Mouse (Mus musculus): ENCODE data around the gene Gm26566. TPM values are rescaled to one million over a fixed set of nuclear protein-coding genes. Genes with fewer than 3 reads are reported as not detected.

Gm26566 gene
- under 1 TPM in 1 of 2 experiments, not detected in 1; 0.41 TPM for total RNA-seq (2021)
- long read RNA-seq, experiment 1, result 0 reads
- long read RNA-seq, experiment 2, result 0 reads

GRCm38 (mm10) chr4:88721791-88722721 lies at the start of gene Gm26566, which contains the start of gene Klhl9:
Gene Gm26566, plus strand, starts transcription at chr4:88721805.
Gene Klhl9, minus strand, starts transcription at chr4:88722465.
- peak; percentile 95 for DNase-seq
- intact Hi-C loops (cut with DNase I; ENCODE audit: low total_unique reads), result no loop called here

- intact Hi-C loops (cut with DNase I; ENCODE audit: low total_unique reads), result no loop called here
- no peak for DNase-seq
Observed at GRCm38 (mm10) chr4:88676824-88677223, 44.8 kb upstream of the Gm26566 start, which contains the start of gene Ifna16. Gene Ifna16, minus strand, starts transcription at chr4:88676924.

DNA sequence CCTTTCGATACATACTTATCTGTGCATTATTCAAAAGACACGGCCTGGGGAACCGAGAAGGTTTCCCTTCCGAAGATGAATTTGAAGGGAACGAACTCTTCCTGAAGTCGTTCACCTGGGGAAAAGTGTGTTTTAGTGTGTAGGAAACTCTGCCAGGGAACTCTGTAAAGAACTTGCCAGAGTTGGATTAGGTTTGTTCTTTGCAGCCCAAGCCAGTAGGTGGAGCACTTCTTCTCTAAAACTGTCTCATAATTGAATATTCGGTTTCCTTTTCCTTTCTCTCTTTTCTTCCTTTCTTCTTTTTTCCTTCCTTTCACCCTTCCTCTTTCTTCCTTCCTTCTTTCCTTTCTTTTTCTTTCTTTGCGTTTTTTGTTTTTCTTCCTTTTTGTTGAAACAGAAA lies 41.2 kb upstream of the Gm26566 start:
- no peak for DNase-seq
- intact Hi-C loops (cut with DNase I; ENCODE audit: low total_unique reads), result no loop called here

- intact Hi-C loops (cut with DNase I; ENCODE audit: low total_unique reads), result no loop called here
- no peak for DNase-seq
Observed at GRCm38 (mm10) chr4:88681353-88681752, 40.3 kb upstream of the Gm26566 start.

- DNase-seq, result no peak
- intact Hi-C loops (cut with DNase I; ENCODE audit: low total_unique reads), result no loop called here
Observed at GRCm38 (mm10) chr4:88683812-88684211, 37.8 kb upstream of the Gm26566 start, which contains the start of gene Ifna2. Gene Ifna2, minus strand, starts transcription at chr4:88683912.

DNA sequence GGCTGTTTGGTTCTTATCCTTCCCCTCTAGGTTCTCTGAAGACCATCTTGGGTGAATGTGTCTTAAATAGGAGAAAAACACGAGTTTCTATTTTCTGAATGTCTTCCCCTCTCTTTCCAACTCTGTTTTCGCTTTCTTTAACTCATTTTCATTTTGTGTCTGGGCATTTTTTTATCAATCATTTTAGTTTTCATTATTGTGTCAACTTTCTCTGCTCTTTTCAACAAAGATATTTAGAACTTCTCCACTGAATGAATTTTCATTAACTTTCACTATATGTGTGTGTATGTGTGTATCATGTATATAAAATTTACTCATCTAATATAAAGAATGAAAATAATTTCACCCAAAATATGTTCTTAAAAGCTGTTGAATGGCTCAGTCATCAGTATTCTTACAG lies 30.3 kb upstream of the Gm26566 start, which contains the start of gene Ifnab:
TSS of gene Ifnab (minus strand) at position 101 of the 400 bp plus-strand sequence.
- no peak for DNase-seq
- intact Hi-C loops (cut with DNase I; ENCODE audit: low total_unique reads), result no loop called here

DNA sequence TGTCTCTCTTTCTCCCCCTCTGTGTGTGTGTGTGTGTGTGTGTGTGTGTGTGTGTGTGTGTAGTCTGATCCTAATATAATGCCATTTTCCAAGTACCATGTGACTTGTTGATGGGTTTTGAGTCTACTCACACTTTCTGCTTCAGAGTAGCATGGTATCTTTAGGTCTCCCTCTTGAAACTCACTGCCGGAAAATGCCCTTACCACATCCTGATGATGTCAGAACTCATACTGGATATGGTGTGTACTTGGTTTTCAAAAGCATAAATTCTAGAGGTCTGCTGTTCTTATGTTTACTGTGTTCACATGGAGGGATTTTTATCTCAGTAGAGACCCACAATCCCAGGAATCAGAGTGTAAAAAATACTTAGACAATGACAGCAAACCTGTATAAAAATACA lies 29.1 kb upstream of the Gm26566 start:
- no peak for DNase-seq
- intact Hi-C loops (cut with DNase I; ENCODE audit: low total_unique reads), result no loop called here

DNA sequence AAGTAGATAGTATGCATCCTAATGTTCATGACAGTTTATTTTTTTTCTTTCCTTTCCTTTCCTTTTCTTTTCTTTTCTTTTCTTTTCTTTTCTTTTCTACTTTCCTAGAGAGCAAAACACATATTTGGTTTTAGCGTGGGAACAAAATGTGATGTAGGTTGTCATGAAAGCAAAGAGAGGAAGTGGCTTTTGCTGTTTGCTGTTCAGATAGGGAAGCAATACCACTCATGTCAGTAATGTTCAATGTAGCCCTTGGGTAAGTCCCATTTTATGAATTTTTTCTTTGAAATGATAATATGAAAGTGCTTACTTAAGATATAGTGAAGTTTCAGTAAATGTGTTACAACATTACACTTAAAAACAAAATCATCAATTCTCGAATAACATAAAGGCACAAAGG lies 28.2 kb upstream of the Gm26566 start:
- DNase-seq, result no peak
- intact Hi-C loops (cut with DNase I; ENCODE audit: low total_unique reads), result no loop called here

- intact Hi-C loops (cut with DNase I; ENCODE audit: low total_unique reads), result loop anchor here (5.0 kb wide), 1 partner anchor 46 kb away; no protein-coding TSS in a partner anchor
- peak; percentile 66 for DNase-seq
Observed at GRCm38 (mm10) chr4:88696237-88696884, 25.2 kb upstream of the Gm26566 start.

GRCm38 (mm10) chr4:88697108-88697507 lies 24.5 kb upstream of the Gm26566 start:
- intact Hi-C loops (cut with DNase I; ENCODE audit: low total_unique reads), result loop anchor here (5.0 kb wide), 1 partner anchor 45 kb away; no protein-coding TSS in a partner anchor
- DNase-seq, result no peak

- DNase-seq, result no peak
- intact Hi-C loops (cut with DNase I; ENCODE audit: low total_unique reads), result loop anchor here (5.0 kb wide), 1 partner anchor 45 kb away; no protein-coding TSS in a partner anchor
Observed at GRCm38 (mm10) chr4:88697753-88698152, 23.9 kb upstream of the Gm26566 start.

GRCm38 (mm10) chr4:88698781-88699180 lies 22.8 kb upstream of the Gm26566 start:
- no peak for DNase-seq
- intact Hi-C loops (cut with DNase I; ENCODE audit: low total_unique reads), result loop anchor here (5.0 kb wide), 1 partner anchor 44 kb away; no protein-coding TSS in a partner anchor

GRCm38 (mm10) chr4:88699301-88699700 lies 22.3 kb upstream of the Gm26566 start:
- no peak for DNase-seq
- intact Hi-C loops (cut with DNase I; ENCODE audit: low total_unique reads), result loop anchor here (5.0 kb wide), 1 partner anchor 43 kb away; no protein-coding TSS in a partner anchor

GRCm38 (mm10) chr4:88705924-88706323 lies 15.7 kb upstream of the Gm26566 start:
- no peak for DNase-seq
- intact Hi-C loops (cut with DNase I; ENCODE audit: low total_unique reads), result no loop called here

DNA sequence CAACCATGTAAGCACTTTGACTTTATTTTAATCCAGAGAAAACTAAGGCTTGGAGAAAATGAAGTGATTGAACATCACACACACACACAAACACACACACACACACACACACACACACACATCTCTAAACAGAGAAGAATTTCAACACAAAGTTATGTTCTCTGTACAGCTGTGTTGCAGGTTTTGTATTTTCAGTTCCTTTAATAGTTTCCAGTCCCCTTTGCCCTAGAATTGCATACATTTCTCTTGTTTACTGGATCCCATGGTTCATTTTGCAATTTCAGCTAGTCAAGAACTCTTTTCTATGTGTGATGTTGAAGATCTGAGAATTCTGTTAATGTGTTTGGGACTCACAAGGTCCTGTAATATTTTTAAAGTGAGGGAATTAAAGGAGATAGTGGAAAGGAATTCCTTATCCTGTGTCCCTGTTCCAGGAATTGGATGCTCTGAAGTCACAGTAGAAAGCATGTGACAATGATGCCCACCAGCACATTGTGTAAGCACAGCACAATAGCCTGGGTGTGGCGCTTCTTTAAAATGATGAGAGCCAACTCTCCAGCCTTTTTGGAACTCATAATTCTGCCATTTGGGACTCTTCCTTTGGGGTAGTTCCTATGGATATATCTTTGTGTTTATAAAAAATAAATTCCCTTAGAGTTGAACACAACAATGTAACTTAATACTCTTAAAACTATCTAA lies 14.3 kb upstream of the Gm26566 start:
- DNase-seq, result no peak
- intact Hi-C loops (cut with DNase I; ENCODE audit: low total_unique reads), result no loop called here

DNA sequence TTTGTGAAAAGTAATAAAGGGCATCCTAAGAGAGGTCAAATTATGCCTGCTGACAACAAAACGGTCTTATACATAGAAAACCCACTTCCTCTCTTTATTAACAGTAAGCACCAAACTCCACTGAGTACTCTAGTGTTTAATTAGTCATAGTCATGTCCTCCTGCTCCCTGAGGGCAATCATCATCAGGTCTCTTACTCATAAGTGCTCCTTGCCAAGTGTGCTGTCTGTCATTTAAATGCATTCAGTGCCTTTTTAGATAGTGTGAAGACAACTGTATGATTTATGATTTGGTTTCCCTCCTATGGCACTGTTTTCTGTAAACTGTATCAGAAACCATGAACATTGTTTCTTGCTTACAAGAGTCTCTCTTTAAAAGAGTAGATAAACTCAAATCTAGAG lies 7.3 kb upstream of the Gm26566 start:
- intact Hi-C loops (cut with DNase I; ENCODE audit: low total_unique reads), result no loop called here
- no peak for DNase-seq

DNA sequence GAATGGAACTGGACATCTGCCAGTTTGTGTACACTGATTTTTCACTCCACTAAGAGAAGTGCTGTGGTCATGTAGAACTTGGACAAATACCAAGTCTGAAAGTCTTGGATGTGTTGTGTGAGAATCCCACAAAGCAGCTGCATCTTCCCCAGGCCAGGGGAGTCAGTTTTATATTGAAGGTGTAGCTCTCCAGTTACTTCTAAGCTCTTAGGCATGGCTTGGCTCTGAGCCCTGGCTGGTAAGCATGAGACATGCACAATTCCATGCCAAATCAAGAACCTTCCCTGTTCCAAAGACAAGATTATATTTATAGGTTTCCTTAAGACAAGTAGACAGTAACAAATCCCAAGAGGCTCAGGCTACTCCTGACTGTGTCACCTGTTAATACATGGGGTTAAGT lies 6.5 kb upstream of the Gm26566 start:
- intact Hi-C loops (cut with DNase I; ENCODE audit: low total_unique reads), result no loop called here
- peak; percentile 61 for DNase-seq

DNA sequence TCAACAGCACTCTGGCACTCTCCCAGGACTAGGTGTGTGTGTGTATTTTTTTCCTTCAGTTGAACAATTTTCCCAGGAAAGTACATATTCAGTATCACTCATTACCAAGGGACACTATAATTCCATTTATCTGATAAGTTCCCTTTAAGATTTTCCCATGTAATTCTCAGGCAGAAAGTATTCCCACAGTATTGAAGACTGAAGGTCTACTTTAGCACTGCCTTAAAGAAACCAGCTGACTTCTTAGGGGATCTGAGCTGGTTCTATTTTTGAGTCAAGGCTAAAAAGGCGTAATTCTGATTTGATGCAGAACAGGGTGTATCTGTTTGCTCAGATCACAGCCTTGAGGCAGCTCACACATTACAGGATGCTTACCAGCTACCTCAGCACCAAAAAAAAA lies 2.9 kb upstream of the Gm26566 start:
- no peak for DNase-seq
- intact Hi-C loops (cut with DNase I; ENCODE audit: low total_unique reads), result no loop called here

GRCm38 (mm10) chr4:88723497-88724090 lies 2.0 kb downstream of the Gm26566 start:
- intact Hi-C loops (cut with DNase I; ENCODE audit: low total_unique reads), result no loop called here
- no peak for DNase-seq

All from gastrocnemius, postnatal 14 days (tissue).